Mouse (Mus musculus) spleen, adult 2 months (tissue): ENCODE data around the gene Baiap2l1. TPM values are rescaled to one million over a fixed set of nuclear protein-coding genes. Genes with fewer than 3 reads are reported as not detected.

ENCODE experiments used
- DNase-seq, 2 experiments: peaks; one replicate each; pipeline versions ENCODE4 v3.0.0 to v3.0.0-alpha.2; 2012 to 2021; ENCODE audit warnings: low spot score in 2 of 2, low read depth in 1 of 2
- H3K27ac ChIP-seq: fragments of 200-500 bp; 2 replicates; pipeline ENCODE4 v1.5.1; 2012; ENCODE audit warnings: low read length, inconsistent platforms; ENCODE audit not compliant: insufficient read depth
- H3K27me3 ChIP-seq: fragments of 200-500 bp; 2 replicates; pipeline ENCODE4 v1.6.1; 2012; ENCODE audit warnings: mild to moderate bottlenecking, moderate library complexity, low read length, inconsistent platforms; ENCODE audit not compliant: control insufficient read depth, insufficient read depth
- H3K36me3 ChIP-seq: fragments of 200-500 bp; 2 replicates; pipeline ENCODE4 v1.6.1; 2012; ENCODE audit warnings: mild to moderate bottlenecking, low read length, inconsistent platforms; ENCODE audit not compliant: control insufficient read depth, insufficient read depth
- H3K4me1 ChIP-seq: fragments of 200-500 bp; 2 replicates; pipeline ENCODE4 v1.6.1; 2011; ENCODE audit warnings: inconsistent platforms; ENCODE audit not compliant: control insufficient read depth, insufficient read depth, insufficient read length
- H3K4me3 ChIP-seq: fragments of 200-500 bp; 2 replicates; pipeline ENCODE4 v1.5.1; 2011; ENCODE audit warnings: mild to moderate bottlenecking, inconsistent platforms; ENCODE audit not compliant: insufficient read depth, insufficient read length; ENCODE audit errors: extremely low read depth
- CTCF ChIP-seq: fragments of 200-500 bp; IDR thresholded peaks from 2 replicates; pipeline ENCODE4 v1.5.1; 2011; ENCODE audit warnings: mild to moderate bottlenecking, inconsistent platforms; ENCODE audit not compliant: insufficient read depth, insufficient read length, insufficient replicate concordance; ENCODE audit errors: extremely low read depth
- POLR2A ChIP-seq: fragments of 200-500 bp; IDR thresholded peaks from 2 replicates; pipeline ENCODE4 v1.6.1; 2011; ENCODE audit warnings: low read depth, low read length, inconsistent platforms
- WGBS: fragments of 180-500 bp; shearing (Covaris S2); methylation state at CpG from one replicate; pipeline ENCODE4 v1.1.7; 2018; 5-methylcytosine and 5-hydroxymethylcytosine counted together
- polyA plus RNA-seq: library from polyadenylated mRNA; depleted of rRNA; stranded (reverse); fragments of >200 nt; gene quantifications from 2 replicates; pipeline ENCODE4 v1.2.3, GENCODE M21; 2012

The Baiap2l1 gene
- polyA plus RNA-seq, 1 experiment = 0.22 TPM

- H3K36me3 ChIP-seq = no peaks in the 10 kb centered on the region
- TF ChIP-seq POLR2A (no peak), CTCF (no peak)
- 58% methylated on average over 7 of the region's 7 CpGs for WGBS
- DNase-seq = no peak
- no peak overlapping the region for H3K4me3 ChIP-seq
- H3K27me3 ChIP-seq = no peaks in the 10 kb centered on the region
- no peak overlapping the region for H3K27ac ChIP-seq
- H3K4me1 ChIP-seq = peaks cover 3% of the 10 kb centered on the region; the same call in 1 of the 2 replicates
Measured at GRCm38 (mm10) chr5:144312183-144312582, 45.7 kb downstream of the Baiap2l1 start.

DNA sequence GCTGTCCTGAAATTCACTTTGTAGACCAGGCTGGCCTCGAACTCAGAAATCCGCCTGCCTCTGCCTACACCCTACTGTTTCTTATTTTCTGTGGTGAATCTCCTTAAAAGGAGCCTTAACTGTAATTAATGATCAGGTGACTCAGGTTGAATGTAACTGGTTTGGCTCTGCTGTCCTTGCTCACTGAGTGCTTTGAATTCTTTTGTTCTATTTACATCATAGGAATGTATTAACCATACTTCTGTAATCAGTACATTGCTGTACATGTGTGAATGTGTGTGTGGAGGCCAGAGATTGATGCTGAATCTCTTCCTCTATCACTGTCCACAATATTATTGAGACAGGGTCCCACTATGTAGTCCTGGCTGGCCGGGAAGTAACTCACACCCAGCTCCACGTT lies 49.0 kb downstream of the Baiap2l1 start:
- TF ChIP-seq CTCF (no peak), POLR2A (no peak)
- WGBS = 79% methylated on average over 4 of the region's 4 CpGs
- no peak for DNase-seq

DNA sequence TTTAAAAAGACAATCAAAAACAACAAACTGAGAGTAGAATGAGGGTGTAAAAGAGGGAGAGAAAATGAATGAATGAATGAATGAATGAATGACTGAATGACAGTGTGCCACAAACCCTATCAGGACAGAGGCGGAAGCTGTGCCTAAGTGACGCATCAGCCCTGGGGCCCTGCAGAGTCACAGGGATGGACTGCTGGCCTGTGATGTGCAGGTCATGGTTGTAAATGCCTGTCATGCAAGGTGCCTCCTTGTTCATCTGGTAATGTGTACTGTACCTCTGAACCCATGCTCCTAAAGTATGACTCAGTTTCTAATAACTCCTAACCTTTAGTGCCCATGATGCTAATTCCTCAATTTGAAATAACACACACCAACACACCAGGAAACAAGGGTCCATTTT lies 54.8 kb downstream of the Baiap2l1 start:
- H3K27me3 ChIP-seq = no peaks in the 10 kb centered on the region
- TF ChIP-seq CTCF (no peak), POLR2A (no peak)
- WGBS = 90% methylated on average over 2 of the region's 2 CpGs
- no peak overlapping the region for H3K4me3 ChIP-seq
- H3K27ac ChIP-seq = no peak overlapping the region
- H3K4me1 ChIP-seq = no peaks in the 10 kb centered on the region
- no peaks in the 10 kb centered on the region for H3K36me3 ChIP-seq
- no peak for DNase-seq

More for the DNA sequence above, 49.0 kb downstream of the Baiap2l1 start:
- Histone ChIP-seq H3K4me1 (peaks cover 3% of the 10 kb centered on the region; the same call in 1 of the 2 replicates), H3K27me3 (no peaks in the 10 kb centered on the region), H3K27ac (no peak overlapping the region), H3K36me3 (no peaks in the 10 kb centered on the region), H3K4me3 (no peak overlapping the region)

- H3K27me3 ChIP-seq = no peaks in the 10 kb centered on the region; the same call in 1 of the 2 replicates
- H3K4me1 ChIP-seq = no peaks in the 10 kb centered on the region
- no peaks in the 10 kb centered on the region for H3K36me3 ChIP-seq
- WGBS = 78% methylated on average over 7 of the region's 7 CpGs
- no peak overlapping the region for H3K27ac ChIP-seq
- no peak for DNase-seq
- no peak overlapping the region for H3K4me3 ChIP-seq
- TF ChIP-seq CTCF (no peak), POLR2A (no peak)
Measured at GRCm38 (mm10) chr5:144296090-144296604, 61.8 kb downstream of the Baiap2l1 start.

DNA sequence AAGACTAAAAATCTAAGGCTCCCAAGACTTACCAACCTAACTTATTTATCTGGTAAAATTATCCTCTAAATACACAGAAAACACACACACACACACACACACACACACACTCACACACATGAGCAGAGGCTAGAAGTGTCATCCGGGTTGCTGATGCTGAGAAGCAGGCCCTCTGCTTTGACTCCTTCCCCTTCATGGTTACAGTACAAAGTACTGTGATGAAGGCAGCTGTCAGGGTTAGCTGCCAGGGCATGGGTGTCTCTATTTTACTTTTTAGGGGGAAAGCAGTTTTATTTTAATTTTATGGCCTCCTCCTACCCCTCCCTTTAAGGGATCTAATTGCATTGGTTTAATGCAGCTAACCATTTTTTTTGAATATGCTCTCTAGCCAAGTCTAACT lies 62.6 kb downstream of the Baiap2l1 start:
- H3K27ac ChIP-seq = no peak overlapping the region
- no peak for DNase-seq
- H3K27me3 ChIP-seq = no peaks in the 10 kb centered on the region; the same call in 1 of the 2 replicates
- 77% methylated on average over 1 of the region's 1 CpGs for WGBS
- H3K4me1 ChIP-seq = no peaks in the 10 kb centered on the region
- no peak for TF ChIP-seq POLR2A
- no peak for TF ChIP-seq CTCF
- H3K36me3 ChIP-seq = no peaks in the 10 kb centered on the region
- H3K4me3 ChIP-seq = no peak overlapping the region

DNA sequence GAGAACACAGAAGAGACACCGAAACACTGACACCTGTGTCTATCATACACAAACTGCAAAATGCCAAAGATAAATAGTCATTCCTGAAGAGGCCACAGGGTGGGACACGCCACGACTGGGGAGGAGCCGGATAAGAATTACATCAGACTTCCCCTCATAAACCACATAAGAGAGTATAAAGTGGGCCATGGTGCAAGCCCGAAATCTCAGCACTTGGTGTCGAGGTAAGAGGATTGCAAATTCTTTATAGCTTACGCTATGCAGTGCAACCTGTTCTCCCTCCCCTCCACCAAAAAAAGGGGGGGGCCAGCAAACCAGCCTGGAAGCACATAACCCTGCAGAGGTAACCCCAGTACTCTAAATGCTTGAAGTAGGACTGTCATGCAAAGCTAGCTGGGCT lies 63.0 kb downstream of the Baiap2l1 start:
- Histone ChIP-seq H3K36me3 (no peaks in the 10 kb centered on the region), H3K4me3 (no peak overlapping the region), H3K27me3 (no peaks in the 10 kb centered on the region; the same call in 1 of the 2 replicates), H3K27ac (no peak overlapping the region), H3K4me1 (no peaks in the 10 kb centered on the region)
- TF ChIP-seq POLR2A (no peak), CTCF (no peak)
- DNase-seq = no peak
- WGBS = 34% methylated on average over 7 of the region's 7 CpGs

DNA sequence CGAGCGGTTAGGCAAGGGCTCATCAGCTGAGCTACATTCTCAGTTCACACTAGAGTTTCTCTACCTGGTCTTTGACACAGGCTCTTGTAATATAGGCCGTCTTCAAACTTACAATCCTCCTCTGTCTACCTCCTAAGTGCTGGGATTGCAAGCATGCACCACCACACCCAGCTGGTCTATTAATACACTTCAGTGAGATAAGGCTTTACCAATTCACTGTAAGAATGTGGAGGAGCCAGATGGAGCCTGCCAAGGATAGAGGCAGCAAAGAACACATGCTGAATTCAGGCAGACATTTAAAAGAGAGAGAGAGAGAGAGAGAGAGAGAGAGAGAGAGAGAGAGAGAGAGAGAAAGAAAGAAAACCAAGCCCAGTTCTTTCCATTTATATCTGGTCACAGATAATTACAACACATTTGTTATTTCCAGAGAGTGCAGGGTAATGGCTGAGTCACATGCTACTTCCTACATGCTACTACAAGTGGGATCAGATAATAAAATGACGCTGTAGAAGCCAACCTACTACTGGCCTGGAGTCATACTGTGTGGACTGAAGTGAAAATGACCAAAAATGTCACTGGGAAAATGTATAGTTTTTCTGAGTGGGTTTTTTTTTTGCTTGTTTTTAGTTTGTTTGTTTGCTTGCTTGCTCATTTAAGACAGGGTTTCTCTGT lies 68.0 kb downstream of the Baiap2l1 start:
- Histone ChIP-seq H3K4me3 (no peak overlapping the region), H3K36me3 (no peaks in the 10 kb centered on the region), H3K27ac (no peak overlapping the region), H3K4me1 (peaks cover 7% of the 10 kb centered on the region; the same call in 1 of the 2 replicates), H3K27me3 (no peaks in the 10 kb centered on the region)
- WGBS = 80% methylated on average over 4 of the region's 4 CpGs
- DNase-seq = no peak
- no peak for TF ChIP-seq POLR2A
- no peak for TF ChIP-seq CTCF
